Mouse (Mus musculus) forebrain, postnatal 0 days (tissue): ENCODE measurements around the gene Gpr37l1. TPM values are rescaled to one million over a fixed set of nuclear protein-coding genes. Genes with fewer than 3 reads are reported as not detected.
A peak's percentile ranks its signal among the peaks of the same experiment; 100 is the strongest.

Experiments used
- ATAC-seq: fragments of 200-750 bp; cut with Nextera tagmentation; 2 replicates; pipeline ENCODE4 v1.8.0; 2017; ENCODE audit warnings: mild to moderate bottlenecking, moderate library complexity
- DNase-seq: peaks from one replicate; pipeline ENCODE4 v3.0.0-alpha.2; 2015
- H3K27ac ChIP-seq: fragments of 300-500 bp; sonication (generic); 2 replicates; pipeline ENCODE4 v1.5.1; 2014; ENCODE audit warnings: low read depth, mild to moderate bottlenecking, antibody characterized with exemption, low read length, moderate library complexity, mixed read lengths
- H3K27me3 ChIP-seq: fragments of 300-500 bp; sonication (generic); 2 replicates; pipeline ENCODE4 v1.6.1; 2014; ENCODE audit warnings: mild to moderate bottlenecking, low read length, mixed read lengths; ENCODE audit not compliant: insufficient read depth
- H3K36me3 ChIP-seq: fragments of 300-500 bp; sonication (generic); 2 replicates; pipeline ENCODE4 v1.6.1; 2014; ENCODE audit warnings: mild to moderate bottlenecking, moderate library complexity; ENCODE audit not compliant: insufficient read depth
- H3K4me1 ChIP-seq: fragments of 300-500 bp; sonication (generic); 2 replicates; pipeline ENCODE4 v1.6.1; 2014; ENCODE audit warnings: antibody characterized with exemption; ENCODE audit not compliant: insufficient read depth
- H3K4me2 ChIP-seq: fragments of 300-500 bp; sonication (generic); 2 replicates; pipeline ENCODE4 v1.6.1; 2014; ENCODE audit warnings: low read depth, mild to moderate bottlenecking, moderate library complexity
- H3K4me3 ChIP-seq: fragments of 300-500 bp; sonication (generic); 2 replicates; pipeline ENCODE4 v1.5.1; 2014; ENCODE audit warnings: low read depth, low read length, mixed read lengths
- H3K9ac ChIP-seq: fragments of 300-500 bp; sonication (generic); 2 replicates; pipeline ENCODE4 v1.6.1; 2014; ENCODE audit warnings: mild to moderate bottlenecking
- H3K9me3 ChIP-seq: fragments of 300-500 bp; sonication (generic); 2 replicates; pipeline ENCODE4 v1.6.1; 2016; ENCODE audit warnings: low read length
- CTCF ChIP-seq: sonication (generic); IDR thresholded peaks from 2 replicates; pipeline ENCODE4 v1.5.1; 2016; ENCODE audit warnings: antibody characterized with exemption, control low read depth, low read depth
- WGBS: fragments of 180-500 bp; shearing (Covaris S2); extraction: QIAGEN DNeasy Blood & Tissue Kit; methylation state at CpG from one replicate; pipeline ENCODE4 v1.1.7; 2014; 5-methylcytosine and 5-hydroxymethylcytosine counted together
- polyA plus RNA-seq: library from polyadenylated mRNA; unstranded; fragments of >200 nt; fragmentation: Nextera tagmentation; extraction: Ambion mirVana; gene quantifications from 2 replicates; pipeline ENCODE4 v1.2.1, GENCODE M21; 2015
- total RNA-seq: library from RNA; depleted of rRNA; stranded (reverse); fragments of >200 nt; gene quantifications from 2 replicates; pipeline ENCODE4 v1.2.3, GENCODE M21; 2014

Gpr37l1 gene
- total and polyA plus RNA-seq, 2 experiments from 2014 or later = 5.9 to 7.6 TPM

DNA sequence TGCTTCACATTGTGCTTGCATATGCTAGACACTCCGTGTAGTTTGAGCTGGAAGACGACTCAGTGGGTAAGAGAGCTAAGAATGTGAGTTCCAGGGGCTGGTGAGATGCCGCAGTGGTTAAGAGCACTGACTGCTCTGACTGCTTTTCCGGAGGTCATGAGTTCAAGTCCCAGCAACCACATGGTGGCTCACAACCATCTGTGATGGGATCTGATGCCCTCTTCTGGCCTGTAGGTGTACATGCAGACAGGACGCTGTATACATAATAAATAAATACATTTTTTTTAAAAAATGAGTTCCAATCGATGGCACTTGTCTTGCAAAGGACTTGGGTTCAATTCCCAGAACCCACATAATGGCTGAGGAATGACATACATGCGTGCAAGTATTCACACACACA lies 3.7 kb upstream of the Gpr37l1 start:
- TF ChIP-seq CTCF = peak; percentile 43
- no peaks in the 10 kb centered on the region for H3K9me3 ChIP-seq
- H3K4me2 ChIP-seq = no peak overlapping the region
- H3K36me3 ChIP-seq = no peaks in the 10 kb centered on the region
- ATAC-seq (no peak), DNase-seq (no peak)
- no peak overlapping the region for H3K4me3 ChIP-seq
- no peaks in the 10 kb centered on the region for H3K4me1 ChIP-seq
- WGBS = 89% methylated on average over 7 of the region's 7 CpGs
- no peaks in the 10 kb centered on the region for H3K27me3 ChIP-seq
- H3K9ac ChIP-seq = no peak overlapping the region
- H3K27ac ChIP-seq = no peak overlapping the region

DNA sequence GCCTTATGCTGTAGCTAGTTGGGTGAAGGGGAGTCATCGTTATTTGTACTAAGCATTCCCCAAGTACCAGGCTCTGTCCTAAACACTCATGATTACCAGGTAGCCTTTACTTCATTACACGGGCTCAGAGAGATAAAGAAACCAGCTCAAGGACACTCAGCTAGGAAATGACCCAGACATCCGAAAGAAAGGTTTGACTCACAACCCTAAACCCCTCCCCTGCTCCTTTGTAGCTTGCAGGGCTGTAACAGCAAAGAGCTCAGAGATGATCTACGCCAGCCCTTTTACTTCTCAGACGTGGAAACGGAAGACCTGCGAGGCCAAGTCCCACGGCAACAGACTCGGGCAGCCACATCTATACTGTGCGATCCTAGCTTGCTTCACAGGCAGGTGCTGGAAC lies 2.8 kb upstream of the Gpr37l1 start:
- no peak for DNase-seq
- Histone ChIP-seq H3K4me1 (no peaks in the 10 kb centered on the region), H3K9ac (no peak overlapping the region), H3K9me3 (no peaks in the 10 kb centered on the region), H3K27ac (no peak overlapping the region), H3K4me2 (no peak overlapping the region), H3K4me3 (no peak overlapping the region), H3K27me3 (no peaks in the 10 kb centered on the region), H3K36me3 (no peaks in the 10 kb centered on the region)
- 77% methylated on average over 10 of the region's 10 CpGs for WGBS
- no peak for ATAC-seq
- TF ChIP-seq CTCF = no peak

DNA sequence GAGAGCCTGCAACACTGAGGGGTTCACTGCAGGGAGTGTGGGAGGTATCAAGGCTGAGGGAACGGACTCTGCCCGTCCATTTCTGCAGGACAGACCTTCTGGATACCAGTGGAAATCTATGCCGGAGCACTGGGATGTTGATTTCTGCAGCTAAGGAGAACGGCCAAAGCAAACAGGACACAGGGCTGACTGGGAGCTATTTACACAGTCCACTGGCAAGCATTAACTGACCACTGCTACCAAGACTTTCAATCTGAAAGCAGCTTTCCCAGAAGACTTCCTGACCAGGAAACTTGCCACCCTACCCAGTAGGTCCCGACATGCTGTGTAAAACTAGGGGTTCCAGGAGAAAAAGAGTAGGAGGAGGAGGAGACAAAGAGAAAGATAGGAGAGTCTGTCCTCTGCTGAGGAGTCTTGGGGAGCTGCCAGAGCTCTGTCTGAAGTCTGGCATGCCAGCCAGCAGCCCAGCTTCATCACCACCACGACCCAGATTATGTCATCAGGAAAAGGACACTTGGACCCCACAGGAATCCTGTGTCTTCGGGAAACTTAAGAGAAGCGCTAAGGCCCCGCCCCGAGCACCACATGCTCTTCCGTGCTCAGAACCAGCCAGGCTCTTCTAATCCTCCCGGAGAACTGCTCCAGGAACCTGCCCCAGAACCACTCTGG lies 2.2 kb upstream of the Gpr37l1 start:
- Histone ChIP-seq H3K4me3 (no peak overlapping the region), H3K36me3 (no peaks in the 10 kb centered on the region), H3K9ac (no peak overlapping the region), H3K27ac (peak overlapping the region; percentile 21; the same call in 1 of the 2 replicates), H3K27me3 (no peaks in the 10 kb centered on the region), H3K4me2 (no peak overlapping the region), H3K9me3 (no peaks in the 10 kb centered on the region), H3K4me1 (no peaks in the 10 kb centered on the region)
- WGBS = 55% methylated on average over 12 of the region's 12 CpGs
- ATAC-seq (no peak), DNase-seq (no peak)
- TF ChIP-seq CTCF = no peak

DNA sequence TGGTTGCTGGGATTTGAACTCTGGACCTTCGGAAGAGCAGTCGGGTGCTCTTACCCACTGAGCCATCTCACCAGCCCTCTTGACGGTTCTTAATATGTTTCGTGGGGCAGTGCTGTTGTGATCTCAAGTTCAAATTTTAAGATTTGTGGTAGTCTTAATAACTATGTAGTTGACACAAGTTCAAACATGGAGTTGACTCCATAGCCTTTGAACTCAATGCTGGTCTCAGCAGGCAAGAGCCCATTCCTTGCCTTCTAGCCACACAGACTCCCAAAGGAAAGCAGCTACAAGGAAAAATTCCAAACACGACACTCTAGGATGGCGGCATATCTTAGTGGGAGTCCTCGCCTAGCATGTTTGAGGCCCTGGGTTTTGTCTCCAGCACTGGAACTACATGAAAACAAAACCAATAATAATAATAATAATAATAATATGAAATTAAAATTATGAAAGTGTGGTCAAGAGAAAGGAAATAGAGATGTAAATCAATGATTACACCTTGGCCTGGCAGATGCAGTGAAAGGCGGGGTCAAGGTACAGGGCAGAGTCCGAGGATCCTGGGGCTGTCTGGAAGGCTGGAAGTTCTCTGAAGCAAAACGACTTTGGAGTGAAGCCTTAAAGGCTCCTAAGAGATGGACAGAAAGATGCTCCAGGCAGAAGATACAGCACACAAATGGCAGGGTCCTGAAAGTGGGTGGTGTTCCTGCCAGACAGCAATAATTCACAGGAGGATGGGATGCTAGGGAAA lies 1.1 kb upstream of the Gpr37l1 start:
- TF ChIP-seq CTCF = no peak
- Histone ChIP-seq H3K9me3 (no peaks in the 10 kb centered on the region), H3K9ac (no peak overlapping the region), H3K27ac (no peak overlapping the region), H3K27me3 (no peaks in the 10 kb centered on the region), H3K36me3 (no peaks in the 10 kb centered on the region), H3K4me1 (no peaks in the 10 kb centered on the region), H3K4me3 (no peak overlapping the region), H3K4me2 (no peak overlapping the region)
- ATAC-seq = no peak
- no peak for DNase-seq
- 91% methylated on average over 10 of the region's 10 CpGs for WGBS

DNA sequence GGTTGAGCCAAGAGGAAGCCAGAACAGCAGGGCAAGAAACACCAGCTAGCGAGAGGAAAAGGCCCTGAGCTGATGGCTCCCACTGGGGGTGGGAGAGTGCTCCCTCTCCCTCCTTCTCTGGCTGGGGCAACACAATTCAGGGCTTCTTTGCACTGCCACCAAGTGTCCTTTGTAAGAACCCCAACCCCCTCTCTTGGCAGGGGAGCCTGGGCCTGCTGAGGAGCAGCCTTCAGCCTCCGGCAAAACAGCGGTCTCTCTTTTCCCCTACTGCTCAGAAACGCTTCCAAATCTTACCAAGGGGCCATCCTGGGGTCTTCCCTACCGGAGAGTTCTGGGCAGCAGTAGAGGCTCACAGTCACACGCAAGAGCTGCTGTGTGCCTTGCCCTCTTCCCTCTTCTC lies 4.8 kb downstream of the Gpr37l1 start:
- no peaks in the 10 kb centered on the region for H3K4me1 ChIP-seq
- no peak overlapping the region for H3K4me3 ChIP-seq
- H3K36me3 ChIP-seq = no peaks in the 10 kb centered on the region; the same call in 1 of the 2 replicates
- H3K9ac ChIP-seq = no peak overlapping the region
- TF ChIP-seq CTCF = no peak
- H3K4me2 ChIP-seq = no peak overlapping the region
- H3K9me3 ChIP-seq = no peaks in the 10 kb centered on the region
- 23% methylated on average over 6 of the region's 6 CpGs for WGBS
- DNase-seq (peak; percentile 63), ATAC-seq (peak; percentile 30)
- peak overlapping the region; percentile 62 for H3K27ac ChIP-seq
- no peaks in the 10 kb centered on the region for H3K27me3 ChIP-seq

DNA sequence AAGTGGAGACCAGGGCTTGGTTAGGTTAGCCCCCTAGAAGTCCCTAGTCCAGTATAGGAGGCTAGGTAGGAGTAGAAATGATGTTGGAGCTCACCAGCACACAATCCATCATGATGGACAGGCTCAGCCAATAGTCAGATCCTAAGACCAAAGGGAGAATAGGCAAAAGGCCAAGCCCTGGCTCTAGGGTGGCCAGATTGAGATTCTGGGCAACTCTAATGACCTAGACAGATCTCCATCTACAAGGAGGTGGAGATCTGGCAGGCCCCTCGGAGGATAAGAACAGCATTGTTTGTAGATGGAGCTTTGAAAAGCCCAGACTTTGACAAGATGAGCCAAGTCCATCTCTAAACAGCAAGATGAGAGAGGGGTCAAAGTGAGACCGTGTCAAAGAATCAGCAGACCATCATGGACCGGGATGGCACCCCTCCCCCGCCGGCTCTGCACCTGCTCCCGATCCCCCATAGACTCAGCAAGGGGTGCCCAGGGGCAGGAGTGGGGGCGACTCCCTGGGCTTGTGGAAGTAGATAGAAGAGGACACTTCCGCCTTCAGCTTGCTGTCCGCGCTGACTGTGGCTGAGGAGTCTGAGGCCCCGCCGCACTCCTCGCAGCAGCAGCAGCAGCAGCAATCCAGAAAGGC lies 7.0 kb downstream of the Gpr37l1 start:
- H3K36me3 ChIP-seq = peaks cover 16% of the 10 kb centered on the region
- TF ChIP-seq CTCF = no peak
- H3K9ac ChIP-seq = no peak overlapping the region
- peak overlapping the region; percentile 60; the same call in 1 of the 2 replicates for H3K27ac ChIP-seq
- no peak overlapping the region for H3K4me3 ChIP-seq
- no peaks in the 10 kb centered on the region for H3K27me3 ChIP-seq
- ATAC-seq (no peak), DNase-seq (no peak)
- no peak overlapping the region for H3K4me2 ChIP-seq
- 90% methylated on average over 13 of the region's 13 CpGs for WGBS
- no peaks in the 10 kb centered on the region for H3K4me1 ChIP-seq
- no peaks in the 10 kb centered on the region for H3K9me3 ChIP-seq
